Comparison of ENCODE assay signal across 12 mouse cellular contexts in genomic region chr7:139224725-139225124, GRCm38 (mm10). TPM values are rescaled to one million over a fixed set of nuclear protein-coding genes. Genes with fewer than 3 reads are reported as not detected.
DNase-seq lines count a peak whose midpoint lies in the region; ATAC-seq and TF ChIP-seq lines count a peak whose summit lies in the region.
"Had no signal": no experiment of that assay in that cellular context is flagged by ENCODE, and none has a peak within 500 bp of the region (broad histone marks: within the 10 kb centered on the region; RNA-seq: fewer than 3 reads in every experiment).

No protein-coding gene starts in this region.

- no peak overlapping the region for H3K4me3 ChIP-seq in midbrain, embryonic 10.5 days
- no peak overlapping the region for H3K4me3 ChIP-seq in midbrain, embryonic 11.5 days (ENCODE audit: low read depth, low read length)
- no peak overlapping the region for H3K4me3 ChIP-seq in heart, postnatal 0 days (ENCODE audit: low read depth, low read length)
- H3K4me3 ChIP-seq in lung, embryonic 14.5 days (ENCODE audit: low read depth, low read length): no peak overlapping the region
- no peak overlapping the region for H3K4me3 ChIP-seq in forebrain, embryonic 13.5 days
- no peak overlapping the region for H3K4me3 ChIP-seq in intestine, postnatal 0 days (ENCODE audit: low read depth, low read length)

- TF ChIP-seq EP300 in heart, postnatal 0 days (IDR thresholded peaks at IDR 0.05; ENCODE audit: low read depth): no peak

- H3K4me2 ChIP-seq in midbrain, embryonic 11.5 days: no peak overlapping the region
- no peak overlapping the region for H3K4me2 ChIP-seq in heart, postnatal 0 days (ENCODE audit: low read depth, low read length)
- no peak overlapping the region for H3K4me2 ChIP-seq in lung, embryonic 14.5 days
- H3K4me2 ChIP-seq in forebrain, embryonic 13.5 days: no peak overlapping the region
- H3K4me2 ChIP-seq in intestine, postnatal 0 days (replicated peaks; ENCODE audit: low read depth): no peak overlapping the region

- no peak for TF ChIP-seq CTCF in heart, postnatal 0 days (IDR thresholded peaks at IDR 0.05; ENCODE audit: low read depth)
- TF ChIP-seq CTCF in lung, embryonic 14.5 days (IDR thresholded peaks at IDR 0.05; ENCODE audit: low read depth): no peak
- no peak for TF ChIP-seq CTCF in intestine, postnatal 0 days (IDR thresholded peaks at IDR 0.05; ENCODE audit: low read depth)

- no peaks in the 10 kb centered on the region for H3K36me3 ChIP-seq in midbrain, embryonic 10.5 days
- H3K36me3 ChIP-seq in midbrain, embryonic 11.5 days (ENCODE audit: control insufficient read depth, insufficient read depth, low read length): no peaks in the 10 kb centered on the region
- no peaks in the 10 kb centered on the region for H3K36me3 ChIP-seq in heart, postnatal 0 days (replicated peaks; ENCODE audit: control insufficient read depth, insufficient read depth, low read length)
- no peaks in the 10 kb centered on the region for H3K36me3 ChIP-seq in lung, embryonic 14.5 days (ENCODE audit: insufficient read depth)
- no peaks in the 10 kb centered on the region for H3K36me3 ChIP-seq in forebrain, embryonic 13.5 days (ENCODE audit: poor library complexity, severe bottlenecking)
- no peaks in the 10 kb centered on the region for H3K36me3 ChIP-seq in intestine, postnatal 0 days (ENCODE audit: control insufficient read depth, insufficient read depth)

- WGBS in midbrain, embryonic 10.5 days: 83% methylated on average over 8 of the region's 8 CpGs
- 79% methylated on average over 8 of the region's 8 CpGs for WGBS in midbrain, embryonic 11.5 days
- WGBS in heart, postnatal 0 days: 50% methylated on average over 8 of the region's 8 CpGs
- 40% methylated on average over 8 of the region's 8 CpGs for WGBS in lung, embryonic 14.5 days
- WGBS in forebrain, embryonic 13.5 days: 83% methylated on average over 8 of the region's 8 CpGs
- 63% methylated on average over 8 of the region's 8 CpGs for WGBS in intestine, postnatal 0 days

- DNase-seq in midbrain, embryonic 10.5 days (ENCODE audit: low spot score): no peak
- DNase-seq in midbrain, embryonic 11.5 days (ENCODE audit: low spot score, missing footprints): no peak
- peak; percentile 50 for DNase-seq in heart, postnatal 0 days (ENCODE audit: low spot score)
- DNase-seq in lung, embryonic 14.5 days: peak; percentile 68
- DNase-seq in thymus, postnatal 10 days (ENCODE audit: low spot score in 2 of 2): peak; percentile 65 to 67
- DNase-seq in layer of hippocampus, postnatal 10 days (ENCODE audit: low spot score in 2 of 2): no peak
- DNase-seq: cerebellum, adult 9-10 months; gastrocnemius, postnatal 14 days; right cerebral cortex, postnatal 14 days had no signal

- peaks cover 12% of the 10 kb centered on the region for H3K4me1 ChIP-seq in midbrain, embryonic 10.5 days
- 0 out of 2 replicates have a peak, but pooled peaks cover 3% of the 10 kb centered on the region for H3K4me1 ChIP-seq in midbrain, embryonic 11.5 days (ENCODE audit: control insufficient read depth, insufficient read depth, low read length)
- H3K4me1 ChIP-seq in heart, postnatal 0 days (ENCODE audit: control insufficient read depth, insufficient read depth): peaks cover 39% of the 10 kb centered on the region
- peaks cover 17% of the 10 kb centered on the region; the same call in 1 of the 2 replicates for H3K4me1 ChIP-seq in lung, embryonic 14.5 days (ENCODE audit: insufficient read depth)
- no peaks in the 10 kb centered on the region for H3K4me1 ChIP-seq in forebrain, embryonic 13.5 days
- H3K4me1 ChIP-seq in intestine, postnatal 0 days (replicated peaks; ENCODE audit: control insufficient read depth, insufficient read depth, low read length): no peaks in the 10 kb centered on the region

- 0 out of 2 replicates have a peak overlapping the region, but pooled peaks have one; percentile 42 for H3K27ac ChIP-seq in midbrain, embryonic 10.5 days (replicated peaks)
- no peak overlapping the region for H3K27ac ChIP-seq in midbrain, embryonic 11.5 days (ENCODE audit: low read depth, low read length)
- peak overlapping the region; percentile 63; the same call in 1 of the 2 replicates for H3K27ac ChIP-seq in heart, postnatal 0 days (ENCODE audit: low read depth)
- no peak overlapping the region; the same call in 1 of the 2 replicates for H3K27ac ChIP-seq in lung, embryonic 14.5 days (ENCODE audit: low read depth)
- no peak overlapping the region for H3K27ac ChIP-seq in forebrain, embryonic 13.5 days
- H3K27ac ChIP-seq in intestine, postnatal 0 days (ENCODE audit: low read depth, low read length): no peak overlapping the region
- H3K27ac ChIP-seq: liver, embryonic 14.5 days had no signal

- H3K9ac ChIP-seq in midbrain, embryonic 11.5 days (ENCODE audit: low read length): no peak overlapping the region
- H3K9ac ChIP-seq in heart, postnatal 0 days (replicated peaks; ENCODE audit: low read depth, low read length): no peak overlapping the region
- H3K9ac ChIP-seq in lung, embryonic 14.5 days: no peak overlapping the region
- no peak overlapping the region for H3K9ac ChIP-seq in forebrain, embryonic 13.5 days
- no peak overlapping the region for H3K9ac ChIP-seq in intestine, postnatal 0 days (ENCODE audit: low read depth, low read length)
- H3K9ac ChIP-seq: liver, embryonic 14.5 days had no signal

- H3K27me3 ChIP-seq in midbrain, embryonic 10.5 days (ENCODE audit: low read depth, poor library complexity, severe bottlenecking): no peaks in the 10 kb centered on the region
- H3K27me3 ChIP-seq in midbrain, embryonic 11.5 days (ENCODE audit: control insufficient read depth, insufficient read depth, low read length): no peaks in the 10 kb centered on the region
- no peaks in the 10 kb centered on the region for H3K27me3 ChIP-seq in heart, postnatal 0 days (ENCODE audit: control insufficient read depth, insufficient read depth, low read length)
- no peaks in the 10 kb centered on the region for H3K27me3 ChIP-seq in lung, embryonic 14.5 days (ENCODE audit: insufficient read depth, low read length)
- no peaks in the 10 kb centered on the region for H3K27me3 ChIP-seq in forebrain, embryonic 13.5 days
- H3K27me3 ChIP-seq in intestine, postnatal 0 days (replicated peaks; ENCODE audit: control insufficient read depth, insufficient read depth, low read length): no peaks in the 10 kb centered on the region

- ATAC-seq in midbrain, embryonic 11.5 days (ENCODE audit: low FRiP score): no peak
- no peak for ATAC-seq in heart, postnatal 0 days (ENCODE audit: insufficient read depth, low read depth)
- no peak for ATAC-seq in lung, embryonic 14.5 days (ENCODE audit: insufficient read depth)
- ATAC-seq in forebrain, embryonic 13.5 days: no peak
- no peak for ATAC-seq in intestine, postnatal 0 days

- no peaks in the 10 kb centered on the region for H3K9me3 ChIP-seq in midbrain, embryonic 10.5 days (replicated peaks)
- H3K9me3 ChIP-seq in midbrain, embryonic 11.5 days (ENCODE audit: control insufficient read depth, low read length): no peaks in the 10 kb centered on the region
- H3K9me3 ChIP-seq in heart, postnatal 0 days (replicated peaks; ENCODE audit: control insufficient read depth, low read length): no peaks in the 10 kb centered on the region
- H3K9me3 ChIP-seq in lung, embryonic 14.5 days (ENCODE audit: low read depth, low read length): no peaks in the 10 kb centered on the region
- no peaks in the 10 kb centered on the region for H3K9me3 ChIP-seq in forebrain, embryonic 13.5 days (replicated peaks)
- no peaks in the 10 kb centered on the region for H3K9me3 ChIP-seq in intestine, postnatal 0 days (ENCODE audit: control insufficient read depth)

RNA-seq across cellular contexts. Expression of gene Stk32c, which starts 11.6 kb away (rescaled TPM):
- 0.22 and 0.35 TPM in 2 replicates for polyA plus RNA-seq in midbrain, embryonic 10.5 days (2016; fragmentation: Nextera tagmentation; extraction: Ambion mirVana)
- polyA plus RNA-seq in midbrain, embryonic 11.5 days (2014; fragmentation: Nextera tagmentation; extraction: Ambion mirVana): 0.33 and 0.63 TPM in 2 replicates
- total RNA-seq in heart, postnatal 0 days (2014; rRNA removed; ENCODE audit: low replicate concordance): 0.31 and 0.42 TPM in 2 replicates
- polyA plus RNA-seq in heart, postnatal 0 days (2015; fragmentation: Nextera tagmentation; extraction: Ambion mirVana): 0.08 TPM in 1 of 2 replicates, not detected in the other
- polyA plus RNA-seq in lung, embryonic 14.5 days (2014; fragmentation: Nextera tagmentation; extraction: Ambion mirVana): 0.14 and 0.16 TPM in 2 replicates
- polyA plus RNA-seq in forebrain, embryonic 13.5 days (2015; fragmentation: Nextera tagmentation; extraction: Ambion mirVana): 0.50 and 0.89 TPM in 2 replicates
- 10 to 100 TPM; 57.8 to 65.0 TPM for total RNA-seq in layer of hippocampus, postnatal 10 days (2021)
- polyA plus RNA-seq in intestine, postnatal 0 days (2015; fragmentation: Nextera tagmentation; extraction: Ambion mirVana): 0.07 and 0.10 TPM in 2 replicates

RNA-seq across cellular contexts. Expression of gene Lrrc27, which starts 11.9 kb away (rescaled TPM):
- polyA plus RNA-seq in midbrain, embryonic 10.5 days (2016; fragmentation: Nextera tagmentation; extraction: Ambion mirVana): 5.3 and 7.3 TPM in 2 replicates
- 6.8 and 9.8 TPM in 2 replicates for polyA plus RNA-seq in midbrain, embryonic 11.5 days (2014; fragmentation: Nextera tagmentation; extraction: Ambion mirVana)
- 1.9 and 2.9 TPM in 2 replicates for total RNA-seq in heart, postnatal 0 days (2014; rRNA removed; ENCODE audit: low replicate concordance)
- polyA plus RNA-seq in heart, postnatal 0 days (2015; fragmentation: Nextera tagmentation; extraction: Ambion mirVana): 3.9 and 5.0 TPM in 2 replicates
- 3.4 and 5.3 TPM in 2 replicates for polyA plus RNA-seq in lung, embryonic 14.5 days (2014; fragmentation: Nextera tagmentation; extraction: Ambion mirVana)
- 3.6 and 3.7 TPM in 2 replicates for polyA plus RNA-seq in forebrain, embryonic 13.5 days (2015; fragmentation: Nextera tagmentation; extraction: Ambion mirVana)
- total RNA-seq in layer of hippocampus, postnatal 10 days (2021): 1 to 10 TPM; 4.3 TPM
- 2.0 and 2.5 TPM in 2 replicates for polyA plus RNA-seq in intestine, postnatal 0 days (2015; fragmentation: Nextera tagmentation; extraction: Ambion mirVana)

RNA-seq across cellular contexts. Expression of gene Pwwp2b, which starts 23.6 kb away (rescaled TPM):
- 4.3 and 4.4 TPM in 2 replicates for polyA plus RNA-seq in midbrain, embryonic 10.5 days (2016; fragmentation: Nextera tagmentation; extraction: Ambion mirVana)
- 2.6 and 3.3 TPM in 2 replicates for polyA plus RNA-seq in midbrain, embryonic 11.5 days (2014; fragmentation: Nextera tagmentation; extraction: Ambion mirVana)
- total RNA-seq in heart, postnatal 0 days (2014; rRNA removed; ENCODE audit: low replicate concordance): 9.0 and 9.4 TPM in 2 replicates
- 6.0 and 7.4 TPM in 2 replicates for polyA plus RNA-seq in heart, postnatal 0 days (2015; fragmentation: Nextera tagmentation; extraction: Ambion mirVana)
- 13.1 and 13.5 TPM in 2 replicates for polyA plus RNA-seq in lung, embryonic 14.5 days (2014; fragmentation: Nextera tagmentation; extraction: Ambion mirVana)
- polyA plus RNA-seq in forebrain, embryonic 13.5 days (2015; fragmentation: Nextera tagmentation; extraction: Ambion mirVana): 4.5 and 4.7 TPM in 2 replicates
- total RNA-seq in layer of hippocampus, postnatal 10 days (2021): 10 to 100 TPM; 20.9 to 23.3 TPM
- 12.9 and 16.6 TPM in 2 replicates for polyA plus RNA-seq in intestine, postnatal 0 days (2015; fragmentation: Nextera tagmentation; extraction: Ambion mirVana)

Comparison
In these comparisons a context has a peak if more than half of its experiments do, and no peak if none do; other contexts are left out.
1. H3K27ac ChIP-seq: peak in midbrain, embryonic 10.5 days (single experiment) and heart, postnatal 0 days (single experiment); none in midbrain, embryonic 11.5 days (single experiment), lung, embryonic 14.5 days (single experiment), forebrain, embryonic 13.5 days (single experiment) and intestine, postnatal 0 days (single experiment).
2. DNase-seq: peak in heart, postnatal 0 days (single experiment), lung, embryonic 14.5 days (single experiment) and thymus, postnatal 10 days (2 of 2); none in midbrain, embryonic 10.5 days (single experiment), midbrain, embryonic 11.5 days (single experiment) and layer of hippocampus, postnatal 10 days (0 of 2).